Mouse (Mus musculus) retina, adult 2 months (tissue): ENCODE measurements around the gene Nos2.

ENCODE experiments used
- DNase-seq: peaks from one replicate; pipeline ENCODE4 v3.0.0-alpha.2; 2012; ENCODE audit warnings: low read depth, low spot score

Nos2 gene

GRCm38 (mm10) chr11:78959367-78959766, 38.8 kb downstream of the Nos2 start:
- no peak for DNase-seq

GRCm38 (mm10) chr11:78959841-78960520, 39.4 kb downstream of the Nos2 start:
- DNase-seq: no peak

DNA sequence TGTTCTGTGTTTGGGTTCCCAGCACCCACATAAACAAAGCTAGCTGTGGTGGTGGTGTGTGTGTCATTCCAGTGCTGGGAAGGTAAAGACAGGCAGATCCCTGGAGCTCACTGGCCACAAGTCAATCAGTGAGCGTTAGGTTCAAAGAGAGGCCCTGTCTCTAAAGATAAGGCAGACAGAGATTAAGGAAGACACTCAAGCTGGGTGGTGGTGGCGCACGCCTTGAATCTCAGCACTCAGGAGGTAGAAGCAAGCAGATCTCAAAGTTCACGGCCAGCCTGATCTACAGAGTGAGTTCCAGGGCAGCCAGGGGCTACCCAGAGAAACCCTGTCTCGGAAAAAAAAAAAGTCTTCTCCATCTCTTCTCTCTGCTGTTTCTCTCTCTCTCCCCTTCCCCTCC, 40.6 kb downstream of the Nos2 start:
- DNase-seq: no peak

DNA sequence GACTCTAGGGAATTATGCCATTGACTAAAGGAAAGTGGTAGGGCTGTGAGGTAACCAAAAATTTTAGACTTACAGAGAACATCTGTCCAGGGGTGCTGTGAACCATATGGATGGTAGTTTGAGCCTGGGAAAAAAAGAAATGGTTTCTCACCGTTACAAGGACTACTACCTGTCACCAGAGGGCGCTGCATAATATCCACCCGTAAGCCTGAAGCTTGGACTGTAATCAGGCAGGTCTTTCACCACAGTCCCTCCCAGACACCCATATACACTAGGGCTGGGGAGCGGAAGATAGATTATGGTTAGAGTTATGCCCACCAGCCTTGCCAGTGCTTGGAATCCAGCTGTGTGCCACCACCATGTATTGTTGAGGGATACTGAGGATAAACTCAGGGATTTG, 46.8 kb downstream of the Nos2 start:
- peak; percentile 32 for DNase-seq

DNA sequence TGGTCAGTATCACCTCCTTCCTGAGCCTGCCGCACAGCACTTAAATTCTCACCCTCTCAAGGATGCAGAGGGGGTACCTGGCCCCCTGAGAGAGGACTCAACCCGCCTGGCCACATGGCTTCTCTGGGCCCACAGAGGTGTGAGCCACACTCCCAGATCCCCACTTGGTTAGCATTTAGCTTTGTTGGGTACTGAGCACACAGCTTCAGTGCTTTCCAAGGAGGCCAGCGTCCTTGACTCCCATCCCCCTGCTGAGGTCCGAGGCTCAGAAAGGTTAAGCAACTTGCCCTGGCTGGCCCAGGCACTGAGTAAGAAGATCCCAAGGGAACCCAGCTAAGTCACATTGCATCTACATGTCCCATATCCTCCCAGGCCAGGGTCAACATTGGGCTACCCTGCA, 47.5 kb downstream of the Nos2 start:
- no peak for DNase-seq

- no peak for DNase-seq
Observed at GRCm38 (mm10) chr11:78971096-78971495, 50.5 kb downstream of the Nos2 start.

DNA sequence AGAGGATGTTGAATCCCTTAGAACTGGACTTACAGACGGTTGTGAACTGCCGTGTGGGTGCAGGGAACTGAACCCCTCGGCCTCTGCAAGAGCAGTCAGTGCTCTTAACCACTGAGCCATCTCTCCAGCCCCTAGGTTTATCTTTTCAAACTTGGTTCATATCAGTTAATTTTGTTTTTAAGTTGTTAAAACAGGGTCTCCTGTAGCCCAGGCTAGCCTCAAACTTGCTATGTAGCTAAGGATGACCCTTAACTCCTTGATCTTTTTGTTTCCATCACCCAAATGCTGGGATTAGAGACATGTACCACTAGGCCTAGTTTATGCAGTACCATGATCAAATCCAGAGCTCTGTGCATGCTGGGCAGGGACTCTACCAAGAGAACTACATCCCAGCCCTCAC, 51.2 kb downstream of the Nos2 start:
- no peak for DNase-seq

- no peak for DNase-seq
Observed at GRCm38 (mm10) chr11:78972328-78972727, 51.7 kb downstream of the Nos2 start.

GRCm38 (mm10) chr11:78972811-78973351, 52.3 kb downstream of the Nos2 start:
- no peak for DNase-seq

DNA sequence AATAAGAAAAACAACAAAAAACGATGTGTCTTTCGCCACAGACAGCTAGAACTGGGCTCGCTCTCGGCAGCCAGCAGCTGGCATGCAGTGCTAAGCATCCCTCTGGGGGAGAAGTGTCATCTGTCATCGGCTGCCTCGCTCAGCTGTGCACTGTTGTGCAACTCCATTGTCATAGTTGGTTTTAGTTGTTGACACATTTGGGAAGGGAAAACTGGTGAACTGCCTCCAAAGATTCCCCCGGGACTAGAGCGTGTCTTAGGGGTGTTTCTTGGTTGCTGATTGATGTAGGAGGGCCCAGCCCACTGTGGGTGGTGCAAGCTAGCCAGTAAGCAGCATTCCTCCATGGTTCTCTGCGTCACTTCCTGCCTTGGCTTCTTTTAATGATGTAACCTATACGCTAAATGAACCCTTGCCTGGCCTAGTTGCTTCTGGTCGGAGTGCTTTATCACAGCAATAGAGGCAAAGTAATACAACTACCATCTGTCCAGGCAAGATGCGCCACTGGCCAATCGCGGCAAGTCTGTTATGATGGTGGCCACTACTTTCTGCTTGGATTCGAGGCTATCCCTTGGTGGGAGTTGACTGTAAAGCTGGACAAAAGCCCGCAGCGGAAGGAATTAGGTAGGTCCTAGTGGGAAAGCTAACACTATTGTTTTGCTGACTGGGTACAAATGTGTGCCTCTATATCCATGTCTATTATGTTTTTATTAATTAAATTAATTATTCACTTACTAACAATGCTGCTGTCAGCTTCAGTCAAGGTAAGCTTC, 53.0 kb downstream of the Nos2 start:
- DNase-seq: no peak

GRCm38 (mm10) chr11:78976731-78977510, 56.3 kb downstream of the Nos2 start:
- no peak for DNase-seq

DNA sequence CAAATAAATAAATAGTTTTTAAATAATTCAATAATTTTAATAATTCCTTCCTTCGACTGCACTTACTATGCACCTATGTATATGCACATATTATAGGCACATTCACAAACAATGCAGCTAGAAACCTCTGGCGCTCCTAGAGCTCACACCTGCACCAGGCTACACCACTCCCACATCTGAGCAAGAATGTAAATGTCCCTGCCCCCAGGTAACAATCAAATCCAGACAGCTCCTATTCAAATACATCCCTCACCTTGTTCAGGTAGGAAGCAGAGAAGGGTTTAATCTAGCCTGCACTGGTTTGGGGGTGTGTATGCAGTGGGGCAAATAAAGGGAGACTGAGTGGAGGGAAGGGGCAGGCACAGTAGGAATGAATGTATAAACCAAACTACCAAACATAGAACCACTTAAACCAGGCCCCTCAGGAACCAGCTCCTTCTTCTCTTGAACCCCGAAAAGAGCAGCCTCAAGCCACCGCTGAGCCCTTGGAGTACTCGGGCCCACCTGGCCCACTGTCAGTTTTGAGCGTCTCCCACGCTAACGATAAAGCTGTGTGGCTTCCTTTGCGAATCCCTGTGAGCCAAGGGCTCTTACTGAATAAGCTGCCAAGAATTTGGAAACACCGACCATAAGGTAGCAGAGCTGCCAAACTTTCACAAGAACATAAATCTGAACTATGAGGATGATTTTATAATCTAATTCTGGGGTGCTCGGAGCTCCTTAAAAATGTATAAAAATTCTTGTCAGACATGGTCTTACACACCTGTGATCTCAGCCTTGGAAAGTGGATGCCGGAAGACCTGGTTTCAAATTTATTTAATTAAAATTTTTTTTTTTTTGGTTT, 57.8 kb downstream of the Nos2 start:
- DNase-seq: no peak

GRCm38 (mm10) chr11:78980083-78980634, 59.6 kb downstream of the Nos2 start:
- DNase-seq: no peak

GRCm38 (mm10) chr11:78982042-78982441, 61.5 kb downstream of the Nos2 start:
- no peak for DNase-seq

DNA sequence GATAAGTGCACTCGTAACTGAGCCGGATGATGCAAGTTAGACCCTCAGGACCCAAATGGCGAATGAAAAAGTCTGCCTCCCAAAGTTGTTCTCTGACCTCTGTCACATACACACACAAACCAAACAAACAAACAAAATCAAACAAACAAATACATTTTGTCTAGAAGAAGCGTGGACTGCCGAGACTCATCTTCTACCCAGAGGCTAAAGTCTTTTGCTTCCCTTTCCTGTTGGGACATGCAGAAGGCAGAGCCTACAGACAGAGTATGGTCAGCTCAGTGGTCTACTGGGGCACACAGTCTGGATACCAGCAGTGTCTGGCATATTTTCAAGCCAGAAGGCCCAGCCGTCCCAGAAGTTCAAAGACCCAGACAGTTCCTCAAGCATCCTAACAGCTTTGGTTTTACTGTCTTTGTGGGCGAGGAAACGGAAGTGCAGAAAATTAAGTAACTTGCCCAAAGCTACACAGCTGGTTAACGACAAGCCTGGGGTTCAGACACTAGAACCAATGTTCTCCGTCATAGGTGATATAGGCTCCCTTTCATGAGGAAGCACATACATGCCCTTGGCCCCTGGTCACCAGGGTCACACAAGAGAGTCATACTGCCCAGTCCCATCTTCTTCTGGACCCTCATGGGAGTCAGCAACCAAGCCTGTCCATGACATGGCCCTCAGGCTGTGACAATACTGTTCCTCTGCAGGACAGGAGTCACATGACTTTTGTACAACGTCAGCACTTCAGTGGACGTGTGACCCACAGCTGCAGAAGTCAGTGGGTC, 62.1 kb downstream of the Nos2 start:
- no peak for DNase-seq

- DNase-seq: no peak
Observed at GRCm38 (mm10) chr11:78983539-78983938, 63.0 kb downstream of the Nos2 start.

DNA sequence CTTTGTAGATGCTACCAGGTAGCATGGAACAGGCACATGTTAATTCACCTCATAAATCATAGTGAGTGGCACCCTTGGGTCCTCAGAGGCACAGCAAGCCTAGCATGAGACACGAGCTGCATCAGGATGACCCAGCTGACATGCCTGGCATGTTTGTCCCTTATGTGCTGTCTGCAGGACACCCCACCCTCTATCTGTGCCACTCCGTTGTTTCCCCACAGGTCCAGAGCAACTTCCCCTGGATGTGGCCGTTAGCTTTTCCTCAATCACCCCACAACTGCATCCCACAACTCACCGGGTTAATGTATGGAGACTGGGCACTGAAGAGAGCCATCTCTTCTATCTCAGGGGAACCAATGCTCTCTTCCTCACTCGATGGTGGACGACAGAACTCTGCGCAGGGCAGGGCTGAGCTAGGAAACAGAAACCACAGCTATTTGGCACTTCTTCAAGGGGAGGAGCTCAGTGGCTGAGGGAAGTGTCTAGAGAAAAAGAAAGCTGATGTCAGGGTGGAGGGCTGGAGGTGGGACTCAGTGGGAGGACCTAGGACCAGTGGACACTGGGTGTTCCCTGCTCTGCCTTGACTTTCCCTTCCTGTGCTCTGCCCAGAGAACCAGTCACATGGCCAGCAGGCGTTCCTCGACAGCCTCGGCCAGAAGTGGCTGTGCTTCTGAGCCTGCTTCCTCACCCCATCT, 64.0 kb downstream of the Nos2 start, which contains the start of gene Lgals9:
Gene Lgals9, minus strand, starts transcription at position 464 of the 695 bp plus-strand sequence.
- DNase-seq: no peak

- no peak for DNase-seq
Observed at GRCm38 (mm10) chr11:78985505-78985904, 64.9 kb downstream of the Nos2 start.

GRCm38 (mm10) chr11:78986311-78987002, 65.9 kb downstream of the Nos2 start:
- DNase-seq: no peak
